Mouse (Mus musculus) ES-Bruce4 (cell line): ENCODE data around the gene Ndel1. TPM values are rescaled to one million over a fixed set of nuclear protein-coding genes. Genes with fewer than 3 reads are reported as not detected.

Experiments
- H3K27ac ChIP-seq: 2 replicates; pipeline ENCODE4 v1.5.1; 2012; ENCODE audit warnings: low read length, inconsistent platforms; ENCODE audit not compliant: insufficient read depth
- H3K27me3 ChIP-seq: 2 replicates; pipeline ENCODE4 v1.6.1; 2012; ENCODE audit warnings: mild to moderate bottlenecking, low read length, inconsistent platforms; ENCODE audit not compliant: control insufficient read depth, poor library complexity, insufficient read depth, severe bottlenecking
- H3K36me3 ChIP-seq: 2 replicates; pipeline ENCODE4 v1.6.1; 2012; ENCODE audit warnings: inconsistent platforms, mild to moderate bottlenecking, low read length, moderate library complexity; ENCODE audit not compliant: control insufficient read depth, poor library complexity, insufficient read depth, severe bottlenecking
- H3K4me1 ChIP-seq: one replicate; pipeline ENCODE4 v1.8.1; 2011; ENCODE audit warnings: low read length; ENCODE audit not compliant: control insufficient read depth, insufficient read depth
- H3K4me3 ChIP-seq: 2 replicates; pipeline ENCODE4 v1.5.1; 2011; ENCODE audit warnings: low read depth, mild to moderate bottlenecking, low read length
- H3K9ac ChIP-seq: 2 replicates; pipeline ENCODE4 v1.6.1; 2012; ENCODE audit warnings: low read depth, mild to moderate bottlenecking, inconsistent platforms; ENCODE audit not compliant: poor library complexity, severe bottlenecking
- H3K9me3 ChIP-seq: replicated peaks from 2 replicates; pipeline ENCODE4 v1.6.1; 2012; ENCODE audit warnings: mild to moderate bottlenecking, low read length, inconsistent platforms; ENCODE audit not compliant: control insufficient read depth, poor library complexity, insufficient read depth, severe bottlenecking
- CTCF ChIP-seq: IDR thresholded peaks from one replicate; pipeline ENCODE4 v1.8.1; 2011; ENCODE audit warnings: low read depth, low read length
- EP300 ChIP-seq: IDR thresholded peaks from 2 replicates; pipeline ENCODE4 v1.6.1; 2011; ENCODE audit warnings: low read depth, low read length; ENCODE audit not compliant: insufficient read depth
- POLR2A ChIP-seq: IDR thresholded peaks from one replicate; pipeline ENCODE4 v1.8.1; 2011; ENCODE audit warnings: low read length; ENCODE audit not compliant: insufficient read depth
- polyA plus RNA-seq: library from polyadenylated mRNA; stranded (reverse); fragments of >200 nt; gene quantifications from 2 replicates; pipeline ENCODE4 v1.2.4, GENCODE M21; 2011; ENCODE audit warnings: low read depth; ENCODE audit not compliant: missing spikeins, insufficient read depth, insufficient read length

The Ndel1 gene
- 59.3 and 71.7 TPM in 2 replicates for polyA plus RNA-seq

DNA sequence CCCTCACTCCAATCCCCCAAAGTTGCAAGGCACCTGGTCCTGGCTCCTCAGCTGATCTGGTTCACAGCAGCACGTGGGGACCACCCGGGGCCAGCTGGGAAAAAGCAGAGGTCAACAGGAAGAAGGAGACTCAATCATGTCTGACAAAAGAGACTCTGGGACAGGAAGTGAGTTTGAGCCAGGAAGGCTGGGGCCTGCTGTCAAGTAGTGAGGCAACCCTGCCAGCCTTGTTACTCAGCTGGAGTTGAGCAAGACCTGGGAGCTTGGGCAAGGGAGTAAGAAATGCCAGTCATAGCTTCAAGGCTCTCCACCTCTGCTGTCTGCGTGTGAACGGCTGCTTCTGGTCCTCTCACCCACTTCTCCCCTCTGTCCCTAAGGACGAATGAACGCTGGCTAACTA is at the start of gene Ndel1:
Gene Ndel1, minus strand, starts transcription at position 111 of the 400 bp plus-strand sequence.
- Histone ChIP-seq H3K27me3 (no peaks in the 10 kb centered on the region), H3K9me3 (no peaks in the 10 kb centered on the region), H3K4me3 (no peak within 1 kb of the TSS), H3K9ac (no peak within 1 kb of the TSS), H3K36me3 (no peaks in the 10 kb centered on the region), H3K27ac (no peak within 1 kb of the TSS), H3K4me1 (peaks cover 3% of the 10 kb centered on the region)
- no peak for TF ChIP-seq POLR2A
- TF ChIP-seq CTCF: no peak
- no peak for TF ChIP-seq EP300

DNA sequence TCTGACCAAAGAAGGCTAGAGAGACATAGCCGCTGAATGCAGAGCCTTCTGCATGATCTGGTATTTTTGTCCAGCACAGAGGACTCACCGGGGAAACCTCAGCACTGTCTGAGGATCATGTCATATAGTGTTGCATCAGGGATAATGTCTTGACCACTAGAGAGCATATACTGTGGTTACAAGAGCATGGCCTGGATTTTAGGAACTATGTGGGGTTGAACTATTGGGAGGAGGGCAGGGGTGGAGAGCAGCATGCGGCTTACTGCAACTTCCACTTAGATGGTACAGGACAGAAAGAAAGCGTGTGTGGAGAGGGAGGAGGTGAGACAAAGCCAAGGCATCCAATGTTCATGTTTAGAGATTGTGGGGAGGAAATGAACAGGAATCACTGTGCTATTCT is 42.9 kb upstream of the Ndel1 start:
- Histone ChIP-seq H3K27me3 (no peaks in the 10 kb centered on the region), H3K9me3 (no peaks in the 10 kb centered on the region), H3K36me3 (no peaks in the 10 kb centered on the region), H3K27ac (no peak overlapping the region), H3K9ac (no peak overlapping the region), H3K4me1 (no peaks in the 10 kb centered on the region), H3K4me3 (no peak overlapping the region)
- no peak for TF ChIP-seq POLR2A
- TF ChIP-seq CTCF: no peak
- no peak for TF ChIP-seq EP300

DNA sequence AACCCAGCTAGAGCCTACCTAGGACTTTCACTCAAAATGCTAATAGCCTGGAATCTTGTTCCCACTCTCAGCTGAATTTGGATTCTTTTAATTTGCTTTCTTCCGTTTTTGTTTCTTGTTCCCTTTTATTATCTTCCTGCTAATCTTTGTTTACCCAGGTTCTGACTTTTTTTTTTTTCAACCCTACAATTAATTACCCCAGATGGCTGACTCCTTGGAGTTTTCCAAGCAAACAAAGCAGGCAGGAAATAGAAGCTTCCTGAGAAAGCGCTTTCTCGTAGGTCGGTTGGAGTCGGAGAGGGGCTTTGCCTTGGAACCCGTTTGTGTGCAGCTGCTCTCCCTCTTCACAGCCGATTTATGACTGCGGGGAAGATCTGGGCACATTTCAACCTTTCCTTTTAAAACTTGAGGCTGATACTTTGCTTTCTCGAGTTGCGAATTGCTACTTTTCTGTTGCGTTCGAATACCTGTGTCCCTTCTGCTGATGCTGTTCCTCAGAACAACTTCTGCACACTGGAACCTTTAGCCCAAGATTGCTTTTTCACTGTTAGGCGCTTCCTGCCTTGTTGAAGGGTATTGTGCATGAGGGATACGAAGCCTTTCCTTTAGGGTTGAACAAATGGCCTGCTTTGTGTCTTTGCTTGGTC is 40.0 kb upstream of the Ndel1 start:
- no peaks in the 10 kb centered on the region for H3K9me3 ChIP-seq
- H3K27me3 ChIP-seq: no peaks in the 10 kb centered on the region
- H3K9ac ChIP-seq: no peak overlapping the region
- no peak overlapping the region for H3K4me3 ChIP-seq
- no peak for TF ChIP-seq CTCF
- no peak for TF ChIP-seq POLR2A
- TF ChIP-seq EP300: no peak
- H3K36me3 ChIP-seq: peaks cover 3% of the 10 kb centered on the region; the same call in 1 of the 2 replicates
- H3K27ac ChIP-seq: no peak overlapping the region
- no peaks in the 10 kb centered on the region for H3K4me1 ChIP-seq

DNA sequence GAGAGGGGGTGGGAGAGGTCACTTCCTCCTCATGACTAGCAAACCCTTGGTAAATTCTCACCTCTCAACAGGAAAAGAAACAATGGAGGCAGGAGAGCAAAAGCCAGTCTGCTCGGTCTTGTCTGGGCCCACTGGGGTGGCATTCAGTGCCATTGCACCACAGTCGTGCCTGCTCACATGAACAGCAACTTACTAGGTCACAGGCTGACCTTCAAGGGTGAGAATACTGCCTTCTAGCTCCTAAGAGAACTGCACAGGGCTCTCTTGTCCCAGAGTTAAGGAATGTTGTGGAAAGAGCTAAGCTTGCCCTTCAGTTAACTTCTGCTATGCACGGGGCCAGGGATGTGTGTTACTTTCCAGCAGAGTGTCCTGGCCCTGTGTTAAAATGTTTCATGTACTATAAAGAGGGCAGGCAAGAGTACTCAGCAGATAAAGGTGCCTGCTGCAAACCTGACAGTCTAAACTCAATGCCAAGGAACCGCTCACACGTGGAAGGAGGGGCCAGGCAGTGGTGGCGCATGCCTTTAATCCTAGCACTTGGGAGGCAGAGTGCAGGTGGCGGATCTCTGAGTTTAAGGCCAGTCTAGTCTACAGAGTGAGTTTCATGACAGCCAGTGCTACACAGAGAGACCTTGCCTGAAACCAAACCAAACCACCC is 37.3 kb upstream of the Ndel1 start:
- TF ChIP-seq CTCF (no peak), EP300 (no peak), POLR2A (no peak)
- H3K9ac ChIP-seq: no peak overlapping the region

DNA sequence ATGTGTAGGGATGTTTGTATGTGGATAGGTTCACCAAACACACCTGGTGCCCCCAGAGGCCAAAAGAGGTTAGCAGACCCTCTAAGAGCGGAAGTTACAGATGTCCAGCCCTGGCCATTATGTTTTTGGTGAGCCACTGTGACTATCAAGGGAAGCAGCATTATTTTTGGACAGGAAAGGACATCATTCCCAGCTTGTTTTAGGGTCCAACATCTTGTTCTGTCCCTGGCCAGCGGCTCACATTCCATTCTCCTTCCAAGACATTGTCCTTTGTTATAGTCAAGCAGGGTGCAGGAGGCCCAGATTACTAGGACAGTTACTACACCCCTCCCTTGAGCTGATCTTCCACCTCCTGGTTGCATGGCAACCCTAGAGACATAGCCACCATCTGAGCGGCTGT is 35.6 kb upstream of the Ndel1 start:
- H3K4me1 ChIP-seq: no peaks in the 10 kb centered on the region
- H3K36me3 ChIP-seq: peaks cover 47% of the 10 kb centered on the region
- no peaks in the 10 kb centered on the region for H3K27me3 ChIP-seq
- H3K4me3 ChIP-seq: no peak overlapping the region
- no peak overlapping the region for H3K9ac ChIP-seq
- no peak overlapping the region for H3K27ac ChIP-seq
- no peak for TF ChIP-seq POLR2A
- no peak for TF ChIP-seq CTCF
- no peak for TF ChIP-seq EP300
- no peaks in the 10 kb centered on the region for H3K9me3 ChIP-seq

More for the DNA sequence above, 37.3 kb upstream of the Ndel1 start:
- H3K9me3 ChIP-seq: no peaks in the 10 kb centered on the region
- H3K36me3 ChIP-seq: peaks cover 30% of the 10 kb centered on the region
- H3K27me3 ChIP-seq: no peaks in the 10 kb centered on the region
- no peak overlapping the region for H3K4me3 ChIP-seq
- H3K4me1 ChIP-seq: no peaks in the 10 kb centered on the region
- H3K27ac ChIP-seq: no peak overlapping the region

DNA sequence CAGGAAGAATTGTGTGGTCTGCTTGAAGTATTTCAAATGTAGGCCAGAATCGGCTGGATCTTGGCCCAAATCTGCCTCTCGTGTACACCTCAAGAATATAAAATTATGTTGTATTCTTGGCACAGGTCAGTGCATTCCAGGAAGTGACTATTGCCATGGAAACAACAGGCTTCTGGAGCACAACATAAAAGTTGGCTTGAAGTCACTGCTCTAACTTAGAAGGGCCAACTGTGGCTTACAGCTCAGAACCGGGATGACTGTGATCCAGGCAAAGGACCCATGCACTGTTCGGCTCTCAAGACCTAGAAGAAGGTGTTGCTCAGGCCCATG is 34.8 kb upstream of the Ndel1 start:
- Histone ChIP-seq H3K27me3 (no peaks in the 10 kb centered on the region), H3K36me3 (peaks cover 52% of the 10 kb centered on the region), H3K9ac (no peak overlapping the region), H3K4me3 (no peak overlapping the region), H3K4me1 (no peaks in the 10 kb centered on the region), H3K27ac (no peak overlapping the region), H3K9me3 (no peaks in the 10 kb centered on the region)
- TF ChIP-seq CTCF (no peak), POLR2A (no peak), EP300 (no peak)
